Mouse (Mus musculus): ENCODE data around the gene Dync1i1. TPM values are rescaled to one million over a fixed set of nuclear protein-coding genes. Genes with fewer than 3 reads are reported as not detected.

Gene Dync1i1
- polyA plus RNA-seq, 1 experiment from 2014 or later = not detected

DNA sequence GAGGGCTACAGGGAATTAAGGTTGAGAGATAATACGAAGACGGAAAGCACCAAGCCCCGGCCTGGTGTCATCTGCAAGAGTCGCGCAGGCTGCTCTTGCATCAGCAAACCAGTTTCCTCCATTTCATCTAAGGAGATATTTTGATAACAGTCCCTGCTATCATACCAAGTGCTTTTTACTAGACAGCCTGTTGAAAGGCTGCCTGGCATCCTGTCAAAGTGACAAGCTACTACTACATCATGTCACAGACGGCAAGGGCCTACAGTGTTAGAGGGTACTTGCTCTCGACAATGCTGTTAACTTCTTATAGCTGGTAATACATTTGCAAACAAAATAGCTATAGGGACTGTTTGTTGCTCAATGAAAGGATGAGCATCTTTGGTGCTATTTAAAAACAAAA lies 345.6 kb downstream of the Dync1i1 start:
- no peaks in the 10 kb centered on the region for H3K79me2 ChIP-seq (ENCODE audit: inconsistent target)
- WGBS (ENCODE audit: missing documents) = 94% methylated on average over 7 of the region's 7 CpGs
- no peaks in the 10 kb centered on the region for H3K36me3 ChIP-seq (ENCODE audit: inconsistent target)
- H3K4me3 ChIP-seq (ENCODE audit: inconsistent target) = no peak overlapping the region
- no peak overlapping the region for H3K27ac ChIP-seq

DNA sequence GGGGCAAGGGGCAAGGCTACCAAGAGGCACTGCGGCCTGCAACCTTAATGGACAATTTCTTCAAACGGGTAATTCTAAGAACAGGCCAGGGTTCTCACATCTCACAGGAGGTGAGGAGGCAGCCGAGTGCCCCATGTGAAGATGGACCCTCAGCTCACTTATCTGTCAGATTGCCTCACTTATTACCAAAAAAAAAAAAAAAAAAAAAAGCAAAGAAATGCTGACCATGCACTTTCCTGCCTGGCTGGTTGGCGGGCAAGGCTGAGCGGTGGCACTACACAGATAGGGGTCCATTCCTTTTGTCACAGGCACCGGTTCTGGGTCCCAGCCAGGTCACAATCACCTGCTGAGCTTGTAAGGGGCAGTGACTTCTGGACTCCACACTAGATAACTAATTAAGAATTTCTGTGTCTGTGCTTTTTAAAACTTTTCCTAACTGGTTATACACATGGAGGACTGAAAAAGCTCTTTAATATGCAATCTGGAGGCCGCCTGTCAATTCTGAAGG lies 350.6 kb downstream of the Dync1i1 start:
- Histone ChIP-seq H3K79me2 (ENCODE audit: inconsistent target) (no peaks in the 10 kb centered on the region), H3K36me3 (ENCODE audit: inconsistent target) (no peaks in the 10 kb centered on the region)
- 96% methylated on average over 6 of the region's 7 CpGs for WGBS (ENCODE audit: missing documents)

DNA sequence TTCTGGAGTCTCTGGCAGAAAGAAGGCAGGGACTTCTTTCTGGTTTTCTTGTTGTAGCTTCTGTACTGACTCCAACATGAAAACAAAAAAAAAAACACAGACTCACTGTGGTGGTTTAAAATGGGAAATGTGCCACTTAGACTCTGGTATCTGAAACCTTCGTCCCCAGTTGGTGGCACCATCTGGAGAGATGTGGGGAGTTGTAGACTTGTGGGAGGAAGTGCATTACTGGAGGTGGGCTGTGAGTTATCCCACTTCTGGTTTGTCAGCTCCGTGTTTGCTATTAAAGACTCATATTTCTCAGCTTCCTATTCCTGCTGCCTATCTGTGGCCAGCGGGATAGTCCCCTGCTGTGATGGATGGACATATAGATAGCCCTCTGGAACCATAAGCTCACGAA lies 351.8 kb downstream of the Dync1i1 start:
- no peak overlapping the region for H3K27ac ChIP-seq
- H3K36me3 ChIP-seq (ENCODE audit: inconsistent target) = no peaks in the 10 kb centered on the region
- no peak overlapping the region for H3K4me3 ChIP-seq (ENCODE audit: inconsistent target)
- H3K79me2 ChIP-seq (ENCODE audit: inconsistent target) = no peaks in the 10 kb centered on the region
- 49% methylated on average over 4 of the region's 4 CpGs for WGBS (ENCODE audit: missing documents)

More for the DNA sequence above, 350.6 kb downstream of the Dync1i1 start:
- no peak overlapping the region for H3K27ac ChIP-seq
- no peak overlapping the region for H3K4me3 ChIP-seq (ENCODE audit: inconsistent target)

Other genes with a start within 250 kb of the Dync1i1 start
- gene Pdk4, start 229.3 kb upstream of the Dync1i1 start, polyA plus RNA-seq (2018) = 0.06 TPM in 1 of 3 replicates, not detected in the others